Mouse (Mus musculus) heart, embryonic 15.5 days (tissue): ENCODE results near the gene Grrp1. TPM values are rescaled to one million over a fixed set of nuclear protein-coding genes. Genes with fewer than 3 reads are reported as not detected.

ENCODE experiments used
- ATAC-seq: fragments of 200-750 bp; cut with Nextera tagmentation; replicated peaks from 2 replicates; pipeline ENCODE4 v1.8.0; 2017; ENCODE audit warnings: low read depth, moderate TSS enrichment; ENCODE audit not compliant: insufficient number of reproducible peaks, insufficient read depth, low FRiP score
- H3K27ac ChIP-seq: fragments of 300-500 bp; sonication (generic); 2 replicates; pipeline ENCODE4 v1.5.1; 2015; ENCODE audit warnings: mild to moderate bottlenecking, inconsistent platforms
- H3K27me3 ChIP-seq: fragments of 300-500 bp; sonication (generic); 2 replicates; pipeline ENCODE4 v1.6.1; 2015; ENCODE audit warnings: inconsistent platforms
- H3K36me3 ChIP-seq: fragments of 300-500 bp; sonication (generic); 2 replicates; pipeline ENCODE4 v1.6.1; 2015; ENCODE audit warnings: mild to moderate bottlenecking, inconsistent platforms
- H3K4me1 ChIP-seq: fragments of 300-500 bp; sonication (generic); replicated peaks from 2 replicates; pipeline ENCODE4 v1.6.1; 2015; ENCODE audit warnings: inconsistent platforms
- H3K4me2 ChIP-seq: fragments of 300-500 bp; sonication (generic); 2 replicates; pipeline ENCODE4 v1.6.1; 2015; ENCODE audit warnings: inconsistent platforms, mild to moderate bottlenecking, moderate library complexity
- H3K4me3 ChIP-seq: fragments of 300-500 bp; sonication (generic); 2 replicates; pipeline ENCODE4 v1.5.1; 2015; ENCODE audit warnings: mild to moderate bottlenecking, inconsistent platforms
- H3K9ac ChIP-seq: fragments of 300-500 bp; sonication (generic); 2 replicates; pipeline ENCODE4 v1.6.1; 2015; ENCODE audit warnings: mild to moderate bottlenecking, inconsistent platforms
- H3K9me3 ChIP-seq: fragments of 300-500 bp; sonication (generic); replicated peaks from 2 replicates; pipeline ENCODE4 v1.6.1; 2016; ENCODE audit warnings: inconsistent platforms
- WGBS: fragments of 180-500 bp; shearing (Covaris S2); methylation state at CpG from one replicate; pipeline ENCODE4 v1.1.7; 2015; ENCODE audit warnings: mixed read lengths; 5-methylcytosine and 5-hydroxymethylcytosine counted together
- polyA plus RNA-seq: library from polyadenylated mRNA; unstranded; fragments of >200 nt; fragmentation: Nextera tagmentation; extraction: Ambion mirVana; gene quantifications from 2 replicates; pipeline ENCODE4 v1.2.1, GENCODE M21; 2015

Grrp1 gene
- polyA plus RNA-seq, 1 experiment from 2014 or later: 5.0 TPM

DNA sequence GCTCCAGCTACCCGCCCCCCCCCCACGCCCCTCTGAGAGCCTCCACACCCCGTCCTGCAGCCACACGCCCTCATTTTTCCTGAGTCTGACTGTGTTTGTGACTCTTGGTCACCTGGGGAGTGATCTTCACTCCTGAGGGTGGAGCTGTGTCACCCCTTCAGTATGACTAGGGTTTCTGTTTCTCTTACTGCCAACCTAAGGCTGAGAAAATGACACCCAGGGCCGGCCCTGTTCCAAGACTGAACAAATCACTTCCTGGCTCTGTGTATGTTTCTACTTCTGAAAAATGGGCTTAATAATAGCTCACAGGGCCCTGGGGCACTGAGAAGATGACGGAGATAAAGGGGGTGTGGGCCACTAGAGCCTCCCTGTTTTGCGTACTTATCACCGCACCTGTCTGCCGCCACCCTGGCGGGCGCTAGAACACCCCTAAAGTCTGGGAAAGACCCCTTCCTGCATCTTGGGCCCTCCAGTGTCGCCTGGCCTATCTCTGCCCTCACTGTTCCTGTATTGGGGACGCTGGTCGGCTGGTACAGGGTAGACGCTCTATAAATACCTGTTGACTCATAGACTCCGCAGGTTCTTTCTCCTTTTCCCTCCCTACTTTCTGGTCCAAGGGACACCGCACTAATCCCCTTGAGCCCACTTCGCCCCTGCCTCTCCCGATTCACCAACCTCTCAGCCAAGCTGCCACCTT lies 16.2 kb downstream of the Grrp1 start:
- 26% methylated on average over 19 of the region's 19 CpGs for WGBS
- no peak for ATAC-seq

DNA sequence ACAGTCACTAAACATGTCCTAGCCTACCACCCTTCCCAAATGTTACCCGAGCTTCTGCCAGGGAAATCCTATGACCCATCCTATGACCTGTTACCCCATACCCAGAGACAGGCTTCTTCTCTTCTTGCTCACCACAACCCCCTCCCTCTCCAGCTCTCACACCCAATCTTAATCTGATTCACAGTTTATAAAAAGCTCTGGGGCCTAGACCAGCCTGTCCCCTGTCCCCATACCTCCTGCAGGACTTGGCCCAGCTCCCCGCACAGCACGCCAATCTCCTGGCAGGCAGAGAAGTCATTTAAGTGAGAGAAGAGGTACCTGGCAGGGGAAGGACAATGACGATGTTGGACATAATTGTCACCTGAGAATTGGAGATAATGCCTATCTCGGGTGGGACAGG lies 19.0 kb downstream of the Grrp1 start:
- Histone ChIP-seq H3K27ac (no peak overlapping the region), H3K4me3 (no peak overlapping the region), H3K4me2 (no peak overlapping the region), H3K9me3 (no peaks in the 10 kb centered on the region), H3K36me3 (no peaks in the 10 kb centered on the region), H3K9ac (no peak overlapping the region), H3K27me3 (peaks cover 11% of the 10 kb centered on the region), H3K4me1 (peaks cover 13% of the 10 kb centered on the region)
- no peak for ATAC-seq
- WGBS: 57% methylated on average over 5 of the region's 5 CpGs

More for the DNA sequence above, 16.2 kb downstream of the Grrp1 start:
- H3K4me2 ChIP-seq: peak overlapping the region; percentile 74
- H3K4me3 ChIP-seq: peak overlapping the region; percentile 44
- peaks cover 13% of the 10 kb centered on the region for H3K4me1 ChIP-seq
- no peak overlapping the region for H3K27ac ChIP-seq
- no peaks in the 10 kb centered on the region for H3K9me3 ChIP-seq
- H3K27me3 ChIP-seq: peaks cover 11% of the 10 kb centered on the region
- peak overlapping the region; percentile 32 for H3K9ac ChIP-seq
- no peaks in the 10 kb centered on the region for H3K36me3 ChIP-seq

DNA sequence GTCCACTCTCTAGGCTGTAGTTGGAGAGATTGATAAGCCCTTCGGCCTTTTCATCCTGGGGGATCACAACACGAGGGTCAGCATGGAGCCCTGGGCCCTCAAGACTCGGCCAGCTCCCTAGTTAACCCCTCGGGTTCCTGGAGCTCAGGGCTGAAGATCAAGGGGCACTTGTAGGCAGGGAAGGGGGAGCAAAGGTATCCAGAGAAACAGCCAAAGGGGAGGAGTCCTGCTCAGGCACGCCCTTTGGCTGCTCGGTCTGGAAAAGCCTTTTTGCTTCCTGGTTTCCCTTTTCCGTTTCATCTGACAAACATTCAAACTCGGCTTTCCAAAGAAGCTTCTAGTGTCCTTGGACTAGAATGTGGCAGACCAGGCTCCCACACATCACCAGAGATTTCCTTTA lies 23.5 kb downstream of the Grrp1 start:
- H3K9me3 ChIP-seq: no peaks in the 10 kb centered on the region
- WGBS: 23% methylated on average over 8 of the region's 8 CpGs
- no peaks in the 10 kb centered on the region for H3K4me1 ChIP-seq
- no peak overlapping the region for H3K4me2 ChIP-seq
- ATAC-seq: no peak
- H3K9ac ChIP-seq: no peak overlapping the region
- H3K27ac ChIP-seq: no peak overlapping the region
- no peaks in the 10 kb centered on the region for H3K36me3 ChIP-seq
- H3K27me3 ChIP-seq: peaks cover 5% of the 10 kb centered on the region; the same call in 1 of the 2 replicates
- no peak overlapping the region for H3K4me3 ChIP-seq

DNA sequence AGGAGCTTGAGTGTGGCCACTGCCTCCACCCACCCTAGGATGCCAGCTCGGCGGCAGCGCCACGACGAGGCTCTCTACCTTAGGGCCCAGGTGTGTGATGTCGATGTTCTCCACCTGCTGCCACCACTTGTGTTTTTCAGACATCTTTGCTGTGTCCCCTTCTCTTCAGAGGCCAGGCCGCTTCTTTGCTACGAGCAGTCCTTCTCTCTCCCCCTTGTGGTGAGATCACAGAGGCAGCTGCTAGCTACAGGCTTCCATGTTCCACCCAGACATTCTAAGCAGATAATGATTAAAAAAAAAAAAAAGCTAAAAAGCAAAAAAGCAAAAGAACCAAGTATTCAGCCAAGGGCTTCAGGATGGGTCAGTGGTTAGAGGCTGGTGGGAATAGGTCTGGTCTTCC lies 26.7 kb downstream of the Grrp1 start, which contains the start of gene Catsper4:
TSS of gene Catsper4 (minus strand) at position 190 of the 400 bp plus-strand sequence.
- no peaks in the 10 kb centered on the region for H3K9me3 ChIP-seq
- 0 out of 2 replicates have a peak, but pooled peaks cover 2% of the 10 kb centered on the region for H3K27me3 ChIP-seq
- ATAC-seq: no peak
- H3K4me3 ChIP-seq: no peak within 1 kb of the TSS
- no peaks in the 10 kb centered on the region for H3K36me3 ChIP-seq
- H3K27ac ChIP-seq: no peak within 1 kb of the TSS
- no peak within 1 kb of the TSS for H3K4me2 ChIP-seq
- no peaks in the 10 kb centered on the region for H3K4me1 ChIP-seq
- no peak within 1 kb of the TSS for H3K9ac ChIP-seq
- WGBS: 64% methylated on average over 8 of the region's 8 CpGs

DNA sequence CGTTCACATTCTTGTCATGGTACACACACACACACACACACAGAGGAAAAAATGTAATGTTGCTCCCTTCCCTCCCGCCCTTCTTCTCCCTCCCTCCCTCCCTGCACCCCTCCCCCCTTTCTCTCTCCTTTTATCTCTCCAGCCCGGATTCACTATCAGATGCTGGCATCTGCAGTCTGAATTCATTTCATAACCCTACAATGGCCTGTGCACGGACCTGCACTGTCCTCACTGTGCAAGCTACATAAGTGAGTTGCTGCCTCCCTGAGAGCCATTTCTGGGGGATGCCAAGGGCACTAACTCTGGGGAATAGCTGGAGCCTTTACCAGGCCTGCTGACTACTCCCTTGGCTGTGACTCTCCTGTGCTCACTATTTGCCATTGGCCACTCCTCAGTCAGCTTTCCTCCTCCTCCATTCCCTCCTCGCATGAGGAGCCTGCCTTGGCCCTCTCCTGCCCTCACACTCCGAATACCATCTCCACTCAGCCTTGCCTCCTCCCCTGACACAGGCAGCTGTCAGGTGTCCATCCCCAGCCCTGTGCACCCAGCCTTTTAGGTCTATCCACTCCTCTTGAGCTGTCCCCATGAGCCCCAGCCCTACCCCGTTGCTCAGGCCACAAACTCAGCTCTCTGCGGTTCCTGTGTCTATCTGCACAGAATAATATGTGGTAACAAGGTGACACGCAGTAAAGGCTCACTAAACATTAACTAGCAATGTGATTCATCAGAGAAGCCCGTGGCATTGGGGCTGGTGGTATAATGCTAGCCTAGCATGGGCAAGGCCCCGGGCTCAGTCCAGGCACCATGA lies 30.9 kb downstream of the Grrp1 start:
- no peak overlapping the region for H3K4me2 ChIP-seq
- no peak for ATAC-seq
- H3K27me3 ChIP-seq: no peaks in the 10 kb centered on the region
- H3K27ac ChIP-seq: no peak overlapping the region
- 58% methylated on average over 11 of the region's 11 CpGs for WGBS
- no peaks in the 10 kb centered on the region for H3K4me1 ChIP-seq
- H3K9ac ChIP-seq: no peak overlapping the region
- H3K4me3 ChIP-seq: no peak overlapping the region
- no peaks in the 10 kb centered on the region for H3K36me3 ChIP-seq
- no peaks in the 10 kb centered on the region for H3K9me3 ChIP-seq

DNA sequence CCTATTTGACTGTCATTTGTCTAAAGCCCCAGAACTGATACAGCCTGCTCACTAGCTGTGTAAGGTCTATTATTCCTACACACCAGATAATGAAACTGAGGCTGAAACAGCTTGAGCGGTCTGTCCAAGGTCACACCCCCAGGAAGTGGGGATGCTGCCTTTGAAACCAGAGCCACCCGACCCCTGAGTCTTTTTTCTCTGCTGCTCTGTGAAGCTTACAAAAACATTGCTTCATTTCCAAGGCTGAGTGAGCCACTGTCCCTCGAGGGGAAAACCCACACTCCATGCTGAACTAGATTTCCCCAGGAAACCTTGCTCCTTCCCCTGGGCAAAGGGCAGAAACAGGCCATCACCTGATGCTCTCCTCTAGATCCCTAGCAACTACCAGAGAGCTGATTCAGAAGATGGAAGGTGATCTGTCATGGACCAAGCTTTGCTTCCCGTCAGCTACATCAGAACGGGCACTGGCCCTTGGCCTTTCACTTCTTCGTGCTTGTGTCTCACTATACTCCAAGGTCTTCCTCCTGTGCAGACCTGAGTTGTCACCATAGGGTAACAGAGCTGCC lies 47.3 kb downstream of the Grrp1 start:
- H3K36me3 ChIP-seq: no peaks in the 10 kb centered on the region
- 49% methylated on average over 6 of the region's 6 CpGs for WGBS
- no peak for ATAC-seq
- H3K9ac ChIP-seq: no peak overlapping the region
- H3K27me3 ChIP-seq: 0 out of 2 replicates have a peak, but pooled peaks cover 5% of the 10 kb centered on the region
- no peak overlapping the region for H3K27ac ChIP-seq
- H3K9me3 ChIP-seq: no peaks in the 10 kb centered on the region
- no peaks in the 10 kb centered on the region for H3K4me1 ChIP-seq
- H3K4me2 ChIP-seq: no peak overlapping the region
- H3K4me3 ChIP-seq: no peak overlapping the region

DNA sequence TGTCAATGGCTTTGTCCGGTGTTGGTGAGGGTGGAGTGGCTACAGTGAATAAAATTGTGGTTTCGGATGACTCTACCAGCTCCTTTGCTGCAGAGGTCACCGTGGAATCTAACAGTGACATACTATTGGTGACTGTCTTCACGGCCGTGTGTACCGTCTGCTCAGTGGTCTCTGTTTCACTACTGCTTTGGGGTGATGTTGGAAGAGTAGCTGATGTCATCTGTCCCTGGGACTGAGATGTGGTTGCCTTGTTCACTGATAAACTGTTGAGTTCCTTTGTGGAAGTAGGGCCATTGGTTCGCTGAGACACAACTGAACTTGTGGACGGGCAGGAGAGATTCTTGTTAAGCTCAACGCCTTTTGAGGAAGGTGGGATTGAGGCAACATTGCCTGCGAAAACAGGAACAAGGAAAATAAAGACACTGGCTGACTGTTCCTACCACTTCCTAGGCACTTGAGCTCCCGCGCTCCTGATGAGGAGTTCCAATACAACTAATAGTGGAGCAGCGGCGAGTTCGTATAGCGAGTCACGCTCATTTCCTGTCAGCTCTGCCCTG lies 50.5 kb downstream of the Grrp1 start:
- no peak for ATAC-seq
- Histone ChIP-seq H3K9ac (no peak overlapping the region), H3K27me3 (0 out of 2 replicates have a peak, but pooled peaks cover 3% of the 10 kb centered on the region), H3K4me2 (no peak overlapping the region), H3K4me3 (no peak overlapping the region), H3K27ac (no peak overlapping the region), H3K36me3 (no peaks in the 10 kb centered on the region), H3K9me3 (no peaks in the 10 kb centered on the region), H3K4me1 (no peaks in the 10 kb centered on the region)
- 86% methylated on average over 17 of the region's 17 CpGs for WGBS

DNA sequence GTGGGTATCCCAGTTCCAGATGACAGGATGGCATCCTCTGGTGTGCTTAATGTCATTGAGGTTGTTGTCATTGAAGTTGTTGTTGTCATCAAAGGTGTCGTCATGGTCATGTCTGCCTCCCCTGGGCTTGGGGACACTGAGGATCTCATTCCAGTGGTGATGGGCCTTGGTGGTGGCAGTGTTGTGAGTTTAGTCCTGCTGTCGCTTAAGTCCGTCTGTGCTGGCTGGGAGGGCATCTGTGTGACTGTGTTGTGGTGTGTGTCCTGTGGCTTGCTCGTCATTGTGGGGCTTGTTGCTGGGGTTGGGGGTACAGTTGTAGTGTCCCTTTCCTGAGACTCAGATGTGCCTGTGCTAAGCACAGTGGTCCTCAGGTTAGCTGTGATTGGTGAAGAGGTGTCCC lies 51.0 kb downstream of the Grrp1 start, which contains the start of gene Gm7534:
TSS of gene Gm7534 (minus strand) at position 101 of the 400 bp plus-strand sequence.
- ATAC-seq: no peak
- no peak within 1 kb of the TSS for H3K9ac ChIP-seq
- H3K36me3 ChIP-seq: no peaks in the 10 kb centered on the region
- H3K9me3 ChIP-seq: no peaks in the 10 kb centered on the region
- H3K4me2 ChIP-seq: no peak within 1 kb of the TSS
- WGBS: 90% methylated on average over 4 of the region's 4 CpGs
- no peaks in the 10 kb centered on the region for H3K4me1 ChIP-seq
- no peak within 1 kb of the TSS for H3K27ac ChIP-seq
- no peak within 1 kb of the TSS for H3K4me3 ChIP-seq
- H3K27me3 ChIP-seq: no peaks in the 10 kb centered on the region

Other genes starting within 250 kb of the Grrp1 start
- gene Lin28a, start 235.3 kb downstream of the Grrp1 start, polyA plus RNA-seq: 0.14 and 0.19 TPM in 2 replicates
- not detected in 2 replicates for gene Zfp683, start 200.3 kb downstream of the Grrp1 start, polyA plus RNA-seq
- gene Crybg2, start 193.3 kb downstream of the Grrp1 start, polyA plus RNA-seq: 0.30 and 0.61 TPM in 2 replicates
- gene Cd52, start 159.0 kb downstream of the Grrp1 start, polyA plus RNA-seq: 11.6 and 23.8 TPM in 2 replicates
- gene Ubxn11, start 151.5 kb downstream of the Grrp1 start, polyA plus RNA-seq: 1.8 and 3.9 TPM in 2 replicates
- 174 and 239 TPM in 2 replicates for gene Sh3bgrl3, start 125.3 kb downstream of the Grrp1 start, polyA plus RNA-seq
- gene Cep85, start 67.0 kb downstream of the Grrp1 start, polyA plus RNA-seq: 38.2 and 42.0 TPM in 2 replicates
- gene Gm7534, start 51.1 kb downstream of the Grrp1 start, polyA plus RNA-seq: not detected in 2 replicates
- gene Catsper4, start 26.7 kb downstream of the Grrp1 start, polyA plus RNA-seq: 0.09 TPM in 1 of 2 replicates, not detected in the other
- gene Cnksr1, start 15.7 kb downstream of the Grrp1 start, polyA plus RNA-seq: 1.2 and 2.4 TPM in 2 replicates
- gene E130218I03Rik, start 10.4 kb downstream of the Grrp1 start, polyA plus RNA-seq: 0.26 and 0.30 TPM in 2 replicates
- 7.4 and 9.1 TPM in 2 replicates for gene Zfp593, start 8.5 kb downstream of the Grrp1 start, polyA plus RNA-seq
- gene Gm30191, start 7.2 kb downstream of the Grrp1 start, polyA plus RNA-seq: not detected in 2 replicates
- gene Pdik1l, start 33.8 kb upstream of the Grrp1 start, polyA plus RNA-seq: 11.3 and 14.3 TPM in 2 replicates
- gene Trim63, start 61.0 kb upstream of the Grrp1 start, polyA plus RNA-seq: 137 and 156 TPM in 2 replicates
- 0.18 and 0.21 TPM in 2 replicates for gene Slc30a2, start 89.1 kb upstream of the Grrp1 start, polyA plus RNA-seq
- 2.3 and 2.9 TPM in 2 replicates for gene Extl1, start 129.7 kb upstream of the Grrp1 start, polyA plus RNA-seq
- gene Pafah2, start 142.2 kb upstream of the Grrp1 start, polyA plus RNA-seq: 10.3 and 10.6 TPM in 2 replicates
- gene Stmn1, start 214.2 kb upstream of the Grrp1 start, polyA plus RNA-seq: 947 and 956 TPM in 2 replicates
- gene Paqr7, start 242.6 kb upstream of the Grrp1 start, polyA plus RNA-seq: 11.7 and 11.9 TPM in 2 replicates